Mouse (Mus musculus): ENCODE measurements around the gene Gdpgp1.

GRCm38 (mm10) chr7:80252437-80252836 is 19.8 kb downstream of the Gdpgp1 start:
- no peak for TF ChIP-seq CTCF (IDR thresholded peaks at IDR 0.05; ENCODE audit: low read depth)
- no peak for TF ChIP-seq EP300 (IDR thresholded peaks at IDR 0.05; ENCODE audit: low read depth)

All from liver, postnatal 0 days (tissue).